Mouse (Mus musculus) right cerebral cortex, adult 18-20 months (tissue): Measurements from ENCODE around the gene Foxp1.

Experiments used
- DNase-seq: peaks from one replicate; pipeline ENCODE4 v3.0.0; 2022; ENCODE audit warnings: mixed read lengths

Gene Foxp1

GRCm38 (mm10) chr6:99519806-99520675 is 2.5 kb downstream of the Foxp1 start:
- DNase-seq: peak; percentile 60

GRCm38 (mm10) chr6:99519052-99519451 is 3.5 kb downstream of the Foxp1 start:
- no peak for DNase-seq

GRCm38 (mm10) chr6:99515667-99516199 is 6.8 kb downstream of the Foxp1 start:
- DNase-seq: no peak

GRCm38 (mm10) chr6:99511862-99512261 is 10.7 kb downstream of the Foxp1 start:
- no peak for DNase-seq

- DNase-seq: no peak
Observed at GRCm38 (mm10) chr6:99509189-99509592, 13.3 kb downstream of the Foxp1 start.

GRCm38 (mm10) chr6:99506816-99507215 is 15.7 kb downstream of the Foxp1 start:
- no peak for DNase-seq

- no peak for DNase-seq
Observed at GRCm38 (mm10) chr6:99503741-99504140, 18.8 kb downstream of the Foxp1 start.

- DNase-seq: no peak
Observed at GRCm38 (mm10) chr6:99502727-99503126, 19.8 kb downstream of the Foxp1 start.

GRCm38 (mm10) chr6:99502314-99502713 is 20.2 kb downstream of the Foxp1 start:
- no peak for DNase-seq

- no peak for DNase-seq
Observed at GRCm38 (mm10) chr6:99500570-99501270, 21.8 kb downstream of the Foxp1 start.

- no peak for DNase-seq
Observed at GRCm38 (mm10) chr6:99498082-99498481, 24.4 kb downstream of the Foxp1 start.

GRCm38 (mm10) chr6:99496114-99496513 is 26.4 kb downstream of the Foxp1 start:
- DNase-seq: no peak

GRCm38 (mm10) chr6:99492937-99493336 is 29.6 kb downstream of the Foxp1 start:
- no peak for DNase-seq

- DNase-seq: no peak
Observed at GRCm38 (mm10) chr6:99491979-99492544, 30.5 kb downstream of the Foxp1 start.

GRCm38 (mm10) chr6:99491146-99491545 is 31.4 kb downstream of the Foxp1 start:
- DNase-seq: no peak

GRCm38 (mm10) chr6:99489900-99490648 is 32.4 kb downstream of the Foxp1 start:
- no peak for DNase-seq

GRCm38 (mm10) chr6:99489423-99489822 is 33.1 kb downstream of the Foxp1 start:
- DNase-seq: no peak

GRCm38 (mm10) chr6:99485884-99486640 is 36.5 kb downstream of the Foxp1 start:
- no peak for DNase-seq

GRCm38 (mm10) chr6:99485217-99485883 is 37.2 kb downstream of the Foxp1 start:
- DNase-seq: peak; percentile 80

- no peak for DNase-seq
Observed at GRCm38 (mm10) chr6:99484884-99485216, 37.7 kb downstream of the Foxp1 start.

GRCm38 (mm10) chr6:99484197-99484725 is 38.3 kb downstream of the Foxp1 start:
- no peak for DNase-seq
